Mouse (Mus musculus): ENCODE measurements around the gene Kif27.

DNA sequence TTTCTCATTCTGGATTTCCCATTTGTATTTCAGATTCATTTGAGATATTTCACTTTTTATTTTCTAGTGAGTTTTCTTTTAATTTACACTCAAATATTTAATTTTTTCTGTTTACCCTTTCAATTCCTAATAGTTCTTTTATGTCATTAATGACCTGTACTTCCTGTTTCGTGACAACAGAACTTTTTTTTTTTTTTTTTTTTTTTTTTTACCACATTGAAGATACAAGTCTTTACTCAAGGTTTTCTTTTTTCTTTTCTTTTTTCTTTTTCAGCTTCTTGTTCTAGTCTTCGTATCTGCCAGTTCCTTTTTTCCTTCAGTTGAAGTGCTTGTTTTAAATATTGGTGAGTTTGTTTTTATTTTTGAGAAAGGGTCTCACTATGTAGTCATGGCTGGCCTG lies 53.7 kb downstream of the Kif27 start:
- TF ChIP-seq CTCF (IDR thresholded peaks at IDR 0.05; ENCODE audit: low read depth, low read length) (no peak), POLR2AphosphoS5 (IDR thresholded peaks at IDR 0.05; ENCODE audit: insufficient replicate concordance, low read depth, low read length) (no peak), TAL1 (conservative IDR thresholded peaks at IDR 0.05; ENCODE audit: low read depth, low read length) (no peak), GATA1 (IDR thresholded peaks at IDR 0.05; ENCODE audit: borderline replicate concordance, low read length) (no peak), GATA2 (IDR thresholded peaks at IDR 0.05; ENCODE audit: borderline replicate concordance, low read depth, low read length) (no peak)
